Mouse (Mus musculus): ENCODE data around the gene Nedd9.
"Not testable (repeated sequence)": the region's sequence is repeated elsewhere in the genome, so short reads cannot be mapped to it uniquely, and the experiment has no call there.

- not testable (repeated sequence) for TF ChIP-seq POLR2A (IDR thresholded peaks at IDR 0.05; ENCODE audit: borderline replicate concordance, control insufficient read depth, low read depth, low read length); CTCF (IDR thresholded peaks at IDR 0.05; ENCODE audit: control insufficient read depth, insufficient read depth, low read length)
Observed at GRCm38 (mm10) chr13:41366609-41367008, 120.6 kb downstream of the Nedd9 start.

All from bone marrow, adult 2 months (tissue).